Mouse (Mus musculus) spleen, postnatal 10 days (tissue): ENCODE data around the gene 4930455H04Rik.

Experiments used
- DNase-seq, 2 experiments: peaks; one replicate each; pipeline ENCODE4 v3.0.0; 2021 to 2022; ENCODE audit warnings: low spot score in 2 of 2

Gene 4930455H04Rik

DNA sequence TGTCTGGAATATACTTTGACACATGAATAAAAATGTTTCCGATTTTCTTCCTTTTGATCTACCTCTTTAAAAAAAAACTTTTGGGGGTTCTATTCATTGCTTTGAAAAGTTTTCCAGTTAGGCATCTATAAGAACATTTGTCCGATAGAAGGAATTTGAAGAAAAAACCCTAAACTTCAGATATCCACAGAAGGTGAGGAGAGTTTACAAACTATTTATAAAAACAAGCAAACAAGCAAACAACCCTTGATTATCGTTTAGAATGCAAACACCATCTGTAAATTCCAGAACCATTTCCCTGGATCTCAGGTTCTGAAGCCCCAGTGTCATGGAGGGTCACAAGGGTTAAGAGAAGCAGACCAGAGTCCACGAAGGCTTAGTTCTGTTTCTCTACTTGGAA lies at the start of gene 4930455H04Rik:
Gene 4930455H04Rik, plus strand, starts transcription at position 301 of the 400 bp plus-strand sequence.
- no peak for DNase-seq

DNA sequence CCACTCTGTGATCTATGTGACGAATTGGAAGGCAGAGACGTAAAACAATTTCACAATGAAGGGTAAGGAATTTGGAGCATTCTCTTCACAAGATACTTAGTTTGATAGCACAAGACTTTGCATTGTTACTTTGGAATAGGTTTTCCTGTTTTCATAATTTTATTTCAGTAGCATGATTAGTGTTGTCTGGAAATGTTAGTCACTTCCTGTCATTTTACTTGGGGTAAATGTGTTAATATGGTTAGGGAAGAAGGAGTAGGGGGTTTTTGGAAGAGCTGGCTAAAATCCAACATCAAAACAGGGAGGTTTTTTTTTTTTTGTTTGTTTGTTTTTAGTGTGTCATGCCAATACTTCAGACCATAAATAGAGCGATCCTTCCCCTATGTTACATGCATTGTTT lies 46.5 kb upstream of the 4930455H04Rik start:
- DNase-seq, result no peak

DNA sequence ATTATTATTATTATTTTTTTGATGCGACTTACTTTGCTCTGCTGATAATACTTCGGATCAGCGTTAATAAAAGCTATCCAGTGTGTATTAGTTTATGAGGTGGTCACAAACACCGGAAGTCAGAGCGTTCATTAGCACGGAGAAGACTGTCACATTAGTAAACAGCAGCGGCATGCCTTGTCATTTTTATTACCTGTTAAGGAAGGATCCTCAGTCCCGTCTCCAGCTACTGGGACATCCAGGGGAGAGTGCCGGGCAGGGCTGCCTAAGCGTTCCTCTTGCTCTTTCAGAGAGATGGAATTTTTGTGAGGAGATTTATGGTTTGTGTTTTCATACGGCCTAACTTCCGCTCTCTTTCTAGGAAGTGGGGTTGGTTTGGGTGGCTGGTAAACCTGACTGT lies 45.0 kb upstream of the 4930455H04Rik start:
- no peak for DNase-seq

DNA sequence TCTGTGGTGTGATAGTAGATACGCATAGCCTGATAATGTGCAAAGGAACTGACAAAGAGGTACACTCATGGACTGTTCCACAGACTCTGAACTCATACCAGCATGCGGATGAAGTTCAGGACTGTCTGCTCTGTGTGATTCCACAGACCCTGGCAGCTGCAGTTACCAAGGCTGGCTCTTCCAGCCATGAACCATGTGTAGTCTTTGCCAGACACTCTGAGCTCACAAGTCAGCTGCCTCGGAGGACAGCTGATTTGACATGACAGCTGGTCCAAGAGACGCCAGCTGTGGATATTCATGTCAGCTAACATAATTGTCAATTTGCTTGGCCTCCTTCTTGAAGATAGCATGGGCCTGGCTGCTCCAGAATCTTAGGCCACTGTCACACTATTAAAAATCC lies 39.1 kb upstream of the 4930455H04Rik start:
- DNase-seq, result no peak

DNA sequence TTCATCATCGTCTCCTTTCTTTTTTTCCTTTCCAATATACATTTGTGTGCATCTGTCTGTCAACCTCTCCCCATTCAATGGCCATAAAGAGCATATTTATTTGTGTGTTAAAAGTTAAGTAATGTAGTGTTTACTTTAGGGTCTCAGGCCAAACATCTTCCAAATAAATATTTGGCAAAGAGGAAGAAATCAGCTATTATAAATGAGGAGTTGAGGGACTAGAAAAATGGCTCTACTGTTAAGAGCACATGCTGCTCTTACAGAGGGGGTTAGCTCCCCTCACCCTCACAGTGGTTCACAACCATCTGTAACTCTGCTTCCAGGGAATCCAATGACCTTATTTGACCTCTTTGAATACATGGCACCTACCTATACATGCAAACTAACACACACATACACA lies 34.9 kb upstream of the 4930455H04Rik start:
- no peak for DNase-seq

DNA sequence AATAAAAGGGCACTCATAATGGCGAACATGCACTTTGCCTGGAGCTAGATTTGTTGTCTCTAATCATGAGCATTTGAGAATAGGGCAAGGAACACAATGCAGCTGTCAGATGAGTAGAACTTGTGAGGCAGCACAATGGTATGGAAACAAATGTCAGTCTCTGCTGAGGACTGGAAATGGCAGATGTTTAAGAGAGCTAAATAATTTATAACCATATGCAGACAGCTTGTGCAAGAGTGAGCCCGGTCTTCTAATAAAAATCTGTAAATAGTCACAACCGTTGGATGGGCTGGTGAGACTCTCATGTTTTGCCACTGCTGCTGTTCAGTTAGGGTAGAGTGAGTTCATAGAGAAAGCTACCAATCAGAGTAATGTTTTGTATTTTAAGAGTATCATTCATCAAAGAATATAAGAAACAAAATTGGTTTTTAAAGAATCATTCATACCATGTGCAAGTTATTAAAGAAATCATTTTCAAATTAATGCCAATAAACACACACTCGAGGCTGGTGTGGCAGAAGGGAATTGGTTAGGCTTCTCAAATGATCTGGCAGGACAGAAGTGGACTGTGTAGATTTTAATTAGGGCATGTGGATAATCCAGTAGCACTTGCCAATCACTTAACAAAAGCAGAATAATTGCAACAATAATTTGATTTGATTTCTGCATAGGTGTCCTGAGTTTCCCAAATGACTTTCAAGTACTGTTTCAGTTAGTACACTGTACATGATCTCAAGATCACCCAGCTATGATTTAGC lies 31.0 kb upstream of the 4930455H04Rik start:
- DNase-seq, result no peak

DNA sequence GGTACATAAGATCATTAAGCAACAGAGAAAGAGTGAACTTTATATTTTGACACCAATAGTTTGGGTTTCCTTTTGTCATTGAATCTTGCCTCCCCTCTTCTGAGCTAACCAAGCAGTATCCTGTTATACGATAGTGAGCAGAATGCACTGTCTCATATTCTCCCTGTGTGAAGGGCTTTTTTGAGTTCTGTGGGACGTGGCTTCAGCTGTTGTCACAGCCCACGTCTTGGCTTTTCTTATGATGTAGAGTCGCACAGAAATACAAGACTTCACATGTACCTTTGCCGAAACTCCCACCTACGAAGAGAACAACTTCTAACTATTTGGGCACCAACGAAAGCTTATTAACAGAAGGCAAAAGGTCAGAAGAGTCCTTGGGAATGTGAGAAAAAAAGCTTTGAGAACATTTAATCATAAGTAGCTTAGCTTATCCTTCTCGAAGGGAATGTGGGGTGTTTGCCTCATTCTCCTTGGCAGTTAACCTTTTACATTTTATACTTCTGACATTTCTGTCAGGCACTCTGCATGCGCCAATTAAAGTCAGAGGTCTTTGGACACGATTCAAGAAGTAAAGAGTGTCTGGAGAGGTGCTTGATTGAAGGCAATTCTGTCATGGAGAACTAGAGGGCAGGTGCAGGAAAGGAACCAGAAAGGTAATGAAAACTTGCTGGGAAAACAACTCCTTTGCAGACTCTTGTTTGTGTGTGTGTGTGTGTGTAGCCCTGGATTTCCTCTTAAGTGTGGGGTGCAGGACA lies 27.1 kb upstream of the 4930455H04Rik start:
- no peak for DNase-seq

DNA sequence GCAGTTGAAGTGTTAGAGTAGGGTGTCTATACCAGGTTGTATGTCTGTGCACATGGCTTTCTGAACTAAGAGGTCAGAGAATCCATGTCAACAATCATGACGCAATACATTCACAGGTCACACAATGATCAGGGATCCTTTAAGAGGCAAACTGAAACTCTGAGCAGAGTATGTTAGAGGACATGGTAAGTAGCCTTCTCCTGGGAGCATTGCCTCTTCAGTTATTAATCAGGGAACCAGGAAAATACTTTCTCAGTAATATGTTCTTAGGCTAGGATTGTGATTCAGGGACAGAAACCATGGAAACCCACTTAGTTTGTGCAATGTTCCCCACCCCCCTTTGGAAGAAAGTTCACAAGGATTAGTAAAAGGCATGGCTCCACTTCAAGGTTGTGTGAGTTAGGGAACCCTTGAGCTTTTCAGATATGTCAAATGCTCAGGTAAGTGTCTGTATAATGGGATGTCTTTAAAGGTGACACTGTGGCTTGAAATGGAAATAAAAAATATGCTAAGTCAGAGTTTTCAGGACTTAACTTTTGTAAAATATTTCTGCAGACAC lies 26.4 kb upstream of the 4930455H04Rik start:
- no peak for DNase-seq

DNA sequence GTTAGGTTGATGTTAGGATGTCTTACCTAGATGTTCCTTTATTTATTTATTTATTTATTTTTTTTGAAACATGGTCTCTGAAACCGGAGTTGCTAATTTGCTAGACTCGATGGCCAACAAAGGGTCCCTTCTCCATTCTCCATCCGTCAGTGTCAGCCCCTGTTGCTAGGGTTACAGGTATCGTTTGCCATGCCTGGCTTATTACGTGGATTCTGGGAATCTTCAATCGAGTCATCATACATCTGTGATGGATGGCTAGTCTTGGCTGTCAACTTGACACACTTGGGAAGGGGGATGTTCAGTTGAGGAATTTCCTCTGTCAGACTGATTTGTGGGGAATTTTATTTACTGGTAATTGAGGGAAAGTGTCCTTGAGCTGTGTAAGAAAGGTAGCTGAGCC lies 25.3 kb upstream of the 4930455H04Rik start:
- DNase-seq, result no peak

DNA sequence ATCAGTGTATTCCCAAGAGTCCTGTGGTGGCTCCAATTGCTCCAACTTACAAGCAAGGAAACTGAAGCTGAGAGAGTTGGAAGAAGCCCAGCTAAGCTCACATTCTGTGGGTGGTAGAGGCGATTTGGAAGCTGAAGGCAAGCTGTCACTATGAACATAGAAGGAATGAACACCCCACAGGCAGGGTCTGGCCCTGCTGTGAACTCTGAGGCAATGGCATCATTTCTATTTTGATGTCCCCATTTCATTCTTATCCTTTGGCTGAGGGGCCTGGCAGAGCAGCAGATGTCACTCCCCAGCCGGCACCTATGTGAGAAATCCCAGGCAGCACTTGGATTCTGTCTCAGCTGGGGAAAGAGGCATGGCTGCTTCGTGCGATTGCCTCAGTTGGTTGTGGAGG lies 24.6 kb upstream of the 4930455H04Rik start:
- no peak for DNase-seq

DNA sequence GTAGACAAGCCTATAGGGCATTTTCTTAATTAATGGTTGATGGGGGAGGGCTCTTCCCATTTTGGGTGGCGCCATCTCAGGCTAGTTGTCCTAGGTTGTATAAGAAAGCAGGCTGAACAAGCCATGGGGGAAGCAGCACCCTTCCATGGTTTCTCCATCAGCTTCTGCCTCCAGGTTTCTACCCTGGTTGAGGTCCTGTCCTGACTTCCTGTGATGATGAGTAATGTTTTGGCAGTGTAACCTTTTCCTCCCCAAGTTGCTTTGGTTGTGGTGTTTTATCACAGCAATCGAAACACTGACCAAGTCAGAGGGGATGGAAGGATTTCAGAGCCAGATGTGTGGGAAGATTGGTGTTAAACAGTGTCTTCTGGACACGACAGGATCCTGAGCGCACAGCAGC lies 21.6 kb upstream of the 4930455H04Rik start:
- no peak for DNase-seq

DNA sequence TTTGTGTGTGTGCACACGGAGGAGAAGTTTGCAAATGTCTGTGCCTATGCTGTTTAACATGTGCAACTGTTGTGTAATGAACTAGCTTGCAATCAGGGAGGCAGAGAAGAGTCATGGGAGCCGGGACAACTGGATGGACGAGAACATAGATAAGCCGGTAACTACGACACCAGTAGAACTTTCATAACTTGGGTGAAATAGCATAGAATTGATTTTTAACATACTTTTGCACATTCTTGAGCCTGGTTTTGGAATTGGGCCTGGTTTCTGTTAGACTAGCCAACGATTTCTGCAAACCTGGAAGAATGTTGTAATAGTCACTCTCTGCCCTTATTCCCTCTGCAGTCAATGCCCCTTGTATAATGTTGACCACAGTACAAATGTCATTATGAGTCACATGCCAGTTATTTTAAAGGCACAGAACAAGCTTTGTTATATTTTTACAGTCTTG lies 17.4 kb upstream of the 4930455H04Rik start:
- DNase-seq, result no peak

DNA sequence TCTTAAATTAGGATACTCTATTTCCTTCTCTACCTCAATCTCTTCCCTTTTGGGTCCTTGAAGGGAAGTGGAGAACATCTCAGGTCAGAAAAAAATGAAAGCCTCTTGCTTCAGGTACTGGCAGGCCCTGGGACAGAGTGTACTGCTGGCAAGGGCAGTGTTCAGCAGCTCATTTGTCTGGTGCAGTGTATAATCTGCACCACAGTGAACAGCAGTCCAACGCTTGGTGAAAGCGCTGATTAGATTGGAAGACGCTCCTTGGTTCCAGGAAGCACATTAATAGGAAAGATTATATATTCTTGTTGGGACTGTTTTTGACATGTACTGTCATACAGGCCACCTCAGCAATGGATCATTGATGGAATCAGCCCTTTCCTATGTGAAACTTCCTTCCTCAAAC lies 16.6 kb upstream of the 4930455H04Rik start:
- no peak for DNase-seq

DNA sequence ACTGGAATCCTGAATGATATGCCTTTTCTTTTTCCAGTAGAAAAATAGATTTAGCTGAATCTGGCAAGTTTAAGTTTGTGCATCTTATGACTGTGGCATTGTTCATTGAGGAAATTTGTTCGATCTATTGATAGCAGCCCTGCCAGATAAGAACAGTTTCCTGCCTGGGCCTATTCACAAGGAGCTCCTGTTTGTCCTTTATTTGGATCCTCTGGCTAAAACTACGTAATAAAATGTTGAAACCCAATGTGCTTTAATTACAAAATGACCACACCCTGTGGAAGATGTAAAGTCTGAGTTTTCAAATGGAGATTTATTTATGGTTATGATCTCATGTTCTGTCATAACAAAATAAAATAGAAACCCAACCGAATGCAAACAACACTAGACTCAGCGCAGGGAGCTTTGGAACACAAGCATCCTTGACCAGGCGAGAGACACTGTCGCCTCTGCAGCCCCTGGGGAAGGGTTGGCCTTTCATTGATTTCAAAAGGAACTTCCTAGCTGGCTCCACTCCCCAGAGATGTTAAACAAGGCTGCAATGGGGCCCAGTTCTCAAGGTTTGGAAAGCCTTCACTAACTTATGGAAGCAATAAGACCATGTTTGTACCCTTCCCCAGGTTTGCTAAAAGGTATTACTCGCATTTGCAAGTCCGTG lies 15.7 kb upstream of the 4930455H04Rik start:
- no peak for DNase-seq

DNA sequence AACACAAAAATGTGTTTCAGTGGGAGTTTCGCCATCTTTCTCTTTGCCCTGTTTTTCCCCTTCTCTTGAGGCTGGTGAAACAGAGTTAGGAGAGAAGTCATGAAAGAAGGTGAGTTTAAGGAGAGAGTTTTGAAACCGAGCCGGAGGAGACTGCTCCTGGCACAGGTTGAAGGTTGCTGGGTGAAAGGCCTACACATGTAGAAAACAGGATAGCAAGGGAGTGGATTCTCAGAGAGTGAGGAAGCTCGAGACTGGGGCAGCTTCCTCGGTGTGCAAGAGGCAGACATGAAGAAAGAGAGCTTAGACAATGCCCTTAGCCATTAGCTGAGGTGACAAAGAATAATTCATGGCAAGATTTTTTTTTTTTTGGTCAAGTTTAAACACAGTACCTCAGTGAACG lies 14.7 kb upstream of the 4930455H04Rik start:
- no peak for DNase-seq

DNA sequence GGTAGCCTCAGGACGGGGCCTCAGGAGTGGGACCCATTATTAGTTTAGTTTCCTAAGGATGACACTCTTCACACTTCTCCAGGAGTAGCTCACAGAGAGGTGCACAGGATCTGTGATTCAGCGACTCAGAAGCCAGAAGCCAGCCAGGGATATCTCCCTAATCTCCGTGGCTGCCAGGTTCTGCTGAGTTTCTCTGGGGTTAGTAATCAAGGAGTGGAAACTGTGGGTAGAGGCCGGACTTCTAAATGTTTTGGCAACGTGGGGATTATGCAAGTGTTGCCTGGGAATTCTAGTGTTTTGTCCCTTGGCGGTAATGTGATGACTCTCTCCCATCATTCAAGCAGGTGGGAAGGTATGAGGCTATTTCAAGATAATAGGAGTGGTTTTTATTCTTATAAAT lies 13.0 kb upstream of the 4930455H04Rik start:
- no peak for DNase-seq

DNA sequence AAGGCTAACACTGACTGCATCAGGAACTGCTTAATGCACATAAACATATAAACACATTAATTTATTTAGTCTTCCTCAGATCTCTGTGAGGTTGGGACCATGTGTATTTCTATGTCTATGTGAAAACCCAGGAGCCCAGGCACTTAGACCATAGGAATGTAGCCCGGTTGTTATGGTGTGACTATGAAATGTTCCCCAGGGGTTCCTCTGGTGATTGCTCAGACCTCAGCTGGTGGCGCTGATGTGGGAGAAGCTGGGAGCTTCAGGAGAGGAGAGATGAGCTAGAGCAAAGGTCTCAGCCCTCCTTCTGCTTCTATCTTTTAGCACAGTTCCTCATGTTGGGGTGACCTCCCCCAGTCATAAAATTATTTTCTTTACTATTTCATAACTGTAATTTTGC lies 7.7 kb upstream of the 4930455H04Rik start:
- DNase-seq, result no peak

DNA sequence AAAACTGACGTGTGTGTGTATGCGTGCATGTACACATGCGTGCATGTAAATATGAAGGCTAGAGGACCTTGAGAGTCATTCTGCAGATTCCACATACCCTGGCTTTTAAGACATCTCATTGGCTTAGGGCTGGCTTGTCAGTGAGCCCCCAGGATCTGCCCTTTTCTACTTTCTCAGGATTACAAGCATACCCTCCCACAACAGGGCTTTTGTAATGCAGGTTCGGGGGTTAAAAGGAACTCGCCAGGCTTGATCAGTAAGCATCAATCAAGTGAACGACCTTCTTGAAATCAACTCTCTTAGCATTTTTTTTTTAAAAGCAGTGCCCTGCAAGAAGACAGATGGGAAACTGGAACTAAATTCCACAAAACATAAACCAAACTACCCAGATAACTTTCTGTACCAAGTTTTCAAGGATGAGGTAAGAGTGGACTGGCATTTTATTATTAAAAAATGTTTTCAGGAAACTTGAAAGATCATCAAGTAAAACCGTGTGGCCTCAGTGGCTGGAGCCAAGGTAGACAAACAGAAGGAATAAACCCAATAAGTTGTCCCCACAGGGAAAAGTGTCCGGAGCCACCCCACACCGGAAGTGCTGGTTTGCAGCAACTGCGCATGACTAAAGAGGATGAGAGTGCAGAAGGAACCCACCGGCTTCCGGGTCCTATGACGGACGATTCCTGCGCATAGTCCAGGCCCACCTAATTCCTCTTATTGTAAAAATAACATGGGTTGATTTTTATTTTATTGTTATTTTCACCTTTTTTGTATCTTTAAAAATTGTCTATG lies 6.5 kb upstream of the 4930455H04Rik start:
- DNase-seq, result no peak

DNA sequence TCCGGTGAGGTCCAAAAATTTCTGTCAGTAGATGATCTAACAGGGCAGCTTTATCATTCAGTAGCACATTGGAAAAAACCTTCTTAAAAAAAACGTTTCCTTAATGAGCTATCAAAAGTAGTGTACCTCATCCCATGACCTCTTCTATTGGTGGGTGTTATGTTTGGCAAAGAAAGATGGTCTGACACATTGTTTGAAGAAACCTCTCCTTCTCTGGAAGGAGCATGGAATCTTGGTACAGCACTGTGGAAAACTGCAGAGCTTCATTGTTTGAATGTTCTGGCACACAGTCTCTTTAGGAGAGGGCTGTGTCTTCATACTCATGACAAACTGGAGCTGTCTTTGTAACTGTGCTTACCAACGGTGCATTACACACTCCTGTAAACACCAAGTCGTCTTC lies 4.9 kb upstream of the 4930455H04Rik start:
- DNase-seq, result no peak

DNA sequence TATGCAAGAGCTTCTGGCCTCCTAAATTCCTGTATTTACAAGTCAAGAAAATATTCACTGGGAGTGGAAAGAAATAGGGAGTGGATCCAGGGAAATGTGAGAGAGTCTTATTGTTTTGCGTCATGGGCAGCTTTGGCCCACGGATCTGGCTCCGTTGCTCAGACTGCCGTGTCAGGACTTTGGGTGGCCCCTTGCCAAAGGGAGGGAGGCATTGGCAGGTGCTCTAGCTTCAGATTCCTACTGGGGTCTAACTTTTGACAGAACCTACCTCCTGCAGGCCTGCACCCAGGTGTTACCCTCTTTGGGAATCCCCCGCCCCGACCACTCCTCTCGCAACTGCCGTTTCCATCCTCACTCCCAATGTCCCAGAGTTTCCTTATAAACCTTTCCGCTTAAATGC lies 3.6 kb upstream of the 4930455H04Rik start:
- no peak for DNase-seq

DNA sequence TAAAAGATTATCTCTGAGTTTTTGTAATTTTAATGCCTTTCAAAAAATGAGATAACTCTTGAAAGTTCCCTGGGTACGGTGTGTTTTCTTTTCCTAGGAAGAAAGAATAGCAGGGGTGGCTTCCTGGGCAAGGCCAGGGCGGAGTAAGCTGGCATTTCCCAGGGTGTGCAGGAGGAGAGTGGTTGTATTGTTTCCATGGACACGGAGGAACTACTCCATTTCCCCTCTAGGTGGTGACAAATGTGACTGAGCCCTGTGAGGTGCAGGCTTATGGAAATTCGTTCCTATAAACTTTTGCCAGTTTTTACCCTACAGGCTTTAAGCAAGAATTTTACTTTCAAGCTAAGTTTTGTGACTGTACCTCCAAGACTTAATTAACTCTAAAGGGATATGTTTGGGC lies 1.8 kb upstream of the 4930455H04Rik start:
- no peak for DNase-seq

DNA sequence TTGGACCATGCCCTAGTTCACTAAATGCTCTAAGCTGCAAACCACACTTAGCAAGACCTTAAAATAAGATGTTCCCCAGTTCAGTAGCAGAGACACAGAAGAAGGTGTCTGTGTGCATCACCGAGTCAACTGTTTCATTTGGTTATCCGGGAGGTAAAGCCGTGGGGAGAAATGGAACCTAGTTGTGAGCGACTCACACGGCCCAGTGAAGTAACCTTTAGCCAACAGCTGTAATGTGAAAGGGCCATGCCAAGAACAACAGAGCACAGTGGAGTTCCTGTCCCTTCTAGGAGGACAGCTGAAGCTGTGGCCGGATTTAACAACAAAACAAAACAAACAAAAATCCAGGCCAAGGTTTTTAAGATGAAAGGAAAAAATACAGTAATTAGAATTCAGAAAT lies 1.3 kb upstream of the 4930455H04Rik start:
- DNase-seq, result no peak
